Mouse (Mus musculus) myocyte (in vitro differentiated cells): Measurements from ENCODE around the gene Zfhx3.

Source experiments
- CEBPB ChIP-seq: IDR thresholded peaks from 2 replicates; pipeline ENCODE4 v1.6.1; 2011; ENCODE audit warnings: mild to moderate bottlenecking, moderate library complexity; ENCODE audit not compliant: poor library complexity, insufficient read depth, severe bottlenecking
- MYOG ChIP-seq, 3 experiments: IDR thresholded peaks; one replicate each; pipeline ENCODE4 v1.6.1; 2011; ENCODE audit warnings: control low read depth in 2 of 3, low read depth in 2 of 3, mild to moderate bottlenecking in 2 of 3; ENCODE audit not compliant: insufficient read length in 2 of 3, control insufficient read depth in 1 of 3, insufficient read depth in 1 of 3
- POLR2A ChIP-seq: IDR thresholded peaks from one replicate; pipeline ENCODE4 v1.6.1; 2011; ENCODE audit warnings: low read depth, mild to moderate bottlenecking, control low read depth, moderate library complexity; ENCODE audit not compliant: insufficient read length
- POLR2AphosphoS2 ChIP-seq: IDR thresholded peaks from one replicate; pipeline ENCODE4 v1.6.1; 2011; ENCODE audit warnings: low read depth, control low read depth; ENCODE audit not compliant: insufficient read length
- SRF ChIP-seq: IDR thresholded peaks from one replicate; pipeline ENCODE4 v1.6.1; 2011; ENCODE audit warnings: low read depth; ENCODE audit not compliant: control insufficient read depth, insufficient read length
- USF1 ChIP-seq: IDR thresholded peaks from one replicate; pipeline ENCODE4 v1.6.1; 2011; ENCODE audit warnings: low read depth, mild to moderate bottlenecking, control low read depth, moderate library complexity

GRCm38 (mm10) chr8:108424337-108424736, 481.9 kb downstream of the Zfhx3 start:
- TF ChIP-seq SRF (no peak), POLR2A (no peak), POLR2AphosphoS2 (no peak), MYOG (IDR thresholded peaks at IDR 0.05; ENCODE audit: control insufficient read depth in 1 of 3, insufficient read depth in 1 of 3, insufficient read length in 2 of 3, low read depth in 2 of 3) (no peak), CEBPB (no peak), USF1 (no peak)
